Mouse (Mus musculus): Measurements from ENCODE around the gene Crip1.

Crip1 gene

DNA sequence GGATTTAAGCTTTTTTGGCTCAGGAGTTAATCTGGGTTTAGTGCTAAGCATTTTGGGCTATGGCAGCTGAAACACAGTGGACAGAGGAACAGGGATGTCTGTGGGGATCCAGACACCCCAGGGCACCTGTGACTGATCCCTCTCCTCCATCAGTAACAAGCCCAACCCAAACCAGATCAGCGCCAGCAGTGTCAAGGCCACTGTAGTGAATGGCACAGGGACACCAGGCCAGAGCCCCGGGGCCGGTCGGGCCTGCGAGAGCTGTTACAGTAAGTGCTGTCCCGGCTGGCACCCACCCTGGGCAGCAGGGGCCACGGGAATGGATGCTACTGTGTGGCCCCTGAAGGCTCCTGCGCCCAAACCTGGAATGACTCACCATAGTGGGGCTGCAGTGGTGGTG, 15.4 kb upstream of the Crip1 start:
- DNase-seq (ENCODE audit: low spot score in 2 of 2) = no peak

DNA sequence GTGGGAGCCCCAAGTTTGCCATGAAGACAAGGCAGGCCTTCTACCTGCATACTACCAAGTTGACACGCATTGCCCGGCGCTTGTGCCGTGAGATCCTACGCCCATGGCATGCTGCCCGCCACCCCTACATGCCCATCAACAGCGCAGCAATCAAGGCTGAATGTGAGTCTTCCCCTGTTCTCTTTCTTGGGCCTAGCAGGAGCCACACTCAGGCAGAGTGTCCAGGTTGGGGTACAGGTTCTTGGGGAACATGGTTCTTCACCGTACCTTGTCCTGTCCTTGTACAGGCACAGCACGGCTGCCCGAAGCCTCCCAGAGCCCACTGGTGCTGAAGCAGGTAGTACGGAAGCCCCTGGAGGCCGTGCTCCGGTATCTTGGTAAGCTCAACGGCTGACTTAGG, 14.5 kb upstream of the Crip1 start:
- DNase-seq (ENCODE audit: low spot score in 2 of 2) = no peak

DNA sequence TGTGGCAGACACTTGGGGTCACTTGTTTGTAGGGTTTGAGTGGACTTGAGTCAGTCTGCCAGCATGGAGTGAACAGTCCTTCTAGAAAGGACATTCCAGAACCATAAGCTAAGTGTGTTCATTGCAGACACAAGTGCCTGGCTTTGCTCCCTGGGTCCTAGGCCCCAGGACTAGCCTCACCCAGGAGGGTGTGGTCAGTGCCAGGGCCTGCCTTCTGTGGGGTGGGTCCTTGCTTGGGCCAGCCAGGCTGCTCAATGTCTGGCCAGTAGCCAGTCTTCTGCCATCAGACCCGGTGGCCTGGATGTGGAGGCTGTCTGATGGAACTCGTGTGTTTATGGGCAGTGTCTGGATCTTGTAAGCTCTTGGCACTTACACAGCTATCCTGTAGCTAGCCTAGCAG, 13.5 kb upstream of the Crip1 start:
- peak in 1 of 2 experiments; percentile 43 for DNase-seq (ENCODE audit: low spot score in 2 of 2)

GRCm38 (mm10) chr12:113133260-113133659, 12.9 kb upstream of the Crip1 start:
- DNase-seq (ENCODE audit: low spot score in 2 of 2) = no peak

DNA sequence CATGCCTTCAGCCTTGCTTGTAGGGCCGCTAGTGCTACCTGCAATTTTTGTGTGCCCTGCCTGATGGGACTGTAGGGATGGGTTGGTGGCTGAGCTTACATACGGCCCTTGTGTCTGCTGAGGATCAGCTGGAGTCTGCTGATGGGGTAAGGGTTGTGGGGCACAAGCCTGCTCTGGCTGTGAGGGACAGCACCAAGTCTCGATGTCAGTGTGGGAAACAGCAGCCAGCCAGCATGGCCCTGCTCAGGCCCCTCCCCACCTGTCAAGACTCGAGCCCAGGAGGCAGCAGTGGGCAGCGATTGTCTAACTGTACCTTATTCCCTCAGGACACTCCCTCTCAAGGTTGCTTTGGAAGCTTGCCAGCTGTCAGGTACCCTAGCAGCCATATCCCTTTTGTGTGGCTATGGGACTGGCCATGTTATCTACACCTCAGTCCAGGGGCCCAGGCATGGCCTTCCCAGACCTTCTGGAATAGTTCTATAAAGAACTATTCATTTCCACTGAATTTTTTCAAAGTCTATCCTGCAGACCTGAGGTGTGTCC, 12.2 kb upstream of the Crip1 start:
- no peak for DNase-seq (ENCODE audit: low spot score in 2 of 2)

DNA sequence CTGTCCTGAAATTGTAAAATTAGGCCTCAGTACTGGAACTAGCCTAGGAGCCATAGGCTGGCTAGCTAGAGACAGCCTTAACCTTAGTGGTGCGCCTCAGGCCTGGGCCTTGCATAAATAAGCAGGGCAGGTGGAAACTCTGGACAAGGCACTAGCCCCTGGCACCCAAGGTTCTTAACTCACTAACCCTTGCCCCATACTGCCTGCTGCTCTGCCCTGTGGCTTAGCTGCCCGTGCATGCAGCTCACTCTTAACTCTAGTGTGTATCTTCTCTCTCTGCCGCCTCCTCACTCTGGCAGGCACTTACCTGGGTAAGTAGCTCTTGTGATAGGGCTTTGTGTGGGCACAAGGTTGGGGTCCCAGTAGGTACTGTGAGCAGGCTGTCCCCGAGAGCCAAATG, 11.6 kb upstream of the Crip1 start:
- DNase-seq (ENCODE audit: low spot score in 2 of 2) = no peak

DNA sequence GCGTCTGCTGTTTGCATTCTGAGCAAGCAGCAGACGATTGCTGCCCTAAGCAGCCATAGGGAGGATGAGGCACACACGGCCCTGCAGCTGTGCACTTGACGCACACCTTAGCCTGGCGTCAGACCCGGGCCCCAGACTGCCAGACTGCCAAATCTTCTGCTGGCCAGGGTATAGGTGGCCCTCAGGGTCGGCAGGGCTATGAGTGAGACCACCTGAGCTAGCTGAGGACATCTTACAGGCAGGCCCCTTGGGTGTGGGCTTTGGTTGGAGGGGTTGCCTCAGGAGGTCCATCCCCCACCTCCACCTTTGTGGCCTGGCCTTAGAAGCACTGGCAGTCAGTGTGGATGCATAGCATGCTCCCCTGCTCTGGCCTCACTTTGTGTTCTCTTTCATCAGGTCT, 10.7 kb upstream of the Crip1 start:
- DNase-seq (ENCODE audit: low spot score in 2 of 2) = no peak

DNA sequence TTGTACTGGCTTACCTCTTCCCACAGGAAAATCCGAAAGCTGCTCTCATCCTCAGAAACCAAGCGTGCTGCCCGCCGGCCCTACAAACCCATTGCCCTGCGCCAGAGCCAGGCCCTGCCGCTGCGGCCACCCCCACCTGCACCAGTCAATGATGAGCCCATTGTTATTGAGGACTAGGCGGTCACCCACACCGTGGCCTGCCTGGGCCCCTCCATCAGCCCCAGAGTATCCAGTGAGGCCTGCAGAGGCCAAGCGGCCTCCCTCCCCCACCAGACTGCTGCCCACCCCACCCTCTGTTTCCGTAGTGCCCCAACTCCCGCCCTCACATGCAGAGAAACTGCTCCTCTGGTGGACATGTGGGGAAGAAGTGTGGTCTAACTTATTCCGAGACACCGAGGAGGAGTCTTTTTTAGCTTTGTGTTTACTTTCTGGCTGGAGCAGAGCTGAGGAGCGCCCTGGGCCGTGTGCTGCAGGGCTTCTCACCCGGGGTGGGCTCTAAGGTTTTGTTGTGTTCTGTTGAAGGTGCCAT, 9.6 kb upstream of the Crip1 start:
- DNase-seq (ENCODE audit: low spot score in 2 of 2) = no peak

- DNase-seq (ENCODE audit: low spot score in 2 of 2) = no peak
These were observed 8.6 kb upstream of the Crip1 start for GRCm38 (mm10) chr12:113137260-113138213.

DNA sequence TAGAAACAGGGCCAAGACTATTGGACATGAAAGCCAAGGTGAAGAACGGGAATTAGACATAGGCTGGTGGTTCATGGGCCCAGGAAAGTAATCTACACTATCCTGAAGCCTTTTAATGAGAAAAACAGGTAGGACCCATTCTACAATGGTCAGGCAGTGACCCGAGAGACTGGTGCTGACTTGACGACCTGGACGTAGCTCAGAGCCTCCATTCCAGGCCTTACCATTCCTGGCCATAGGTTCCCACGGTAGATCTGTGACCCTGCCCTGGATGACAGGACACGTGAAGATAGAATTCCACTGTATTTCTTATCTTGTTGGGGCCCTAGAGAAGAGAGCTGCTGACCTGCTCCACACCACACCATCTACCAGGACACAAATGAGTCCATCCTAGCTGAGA, 7.8 kb upstream of the Crip1 start:
- DNase-seq (ENCODE audit: low spot score in 2 of 2) = no peak

GRCm38 (mm10) chr12:113138901-113139864, 6.9 kb upstream of the Crip1 start:
- no peak for DNase-seq (ENCODE audit: low spot score in 2 of 2)

DNA sequence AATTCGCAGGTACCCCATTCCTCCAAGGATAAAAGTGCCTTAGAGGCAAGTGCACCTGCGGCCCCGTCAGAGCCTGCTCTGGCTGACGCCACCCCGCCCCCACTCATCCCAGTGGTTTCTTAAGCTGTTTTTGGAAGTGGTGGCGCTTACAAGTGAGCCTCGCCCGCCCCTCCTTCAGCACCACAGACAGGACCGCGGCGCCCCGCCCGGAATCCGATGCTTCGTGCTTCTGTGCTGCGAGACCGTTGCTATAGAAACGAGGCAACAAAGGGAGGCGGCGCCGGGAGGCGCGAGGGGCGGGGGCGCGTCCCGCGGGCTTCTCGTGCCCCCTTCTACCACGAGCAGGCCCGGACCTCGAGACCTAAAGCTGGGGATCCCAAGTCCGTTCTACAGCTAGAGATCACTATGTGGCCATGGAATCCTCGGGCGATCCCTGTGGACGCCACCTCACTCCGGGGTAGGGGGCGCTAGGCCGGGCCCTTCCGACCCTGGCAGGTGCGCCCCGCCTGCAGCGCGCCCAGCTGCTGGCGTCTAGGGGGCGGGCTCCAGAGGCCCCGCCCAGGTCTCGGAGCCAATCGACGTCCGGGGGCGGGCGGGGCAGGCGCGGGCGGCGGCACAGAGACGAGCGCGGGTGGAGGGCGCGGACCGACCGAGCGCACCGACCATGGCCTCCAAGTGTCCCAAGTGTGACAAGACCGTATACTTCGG, 6.1 kb upstream of the Crip1 start, which contains the start of gene Crip2:
Gene Crip2, plus strand, starts transcription at position 329 of the 708 bp plus-strand sequence.
- DNase-seq (ENCODE audit: low spot score in 2 of 2) = peak in 1 of 2 experiments; percentile 79

DNA sequence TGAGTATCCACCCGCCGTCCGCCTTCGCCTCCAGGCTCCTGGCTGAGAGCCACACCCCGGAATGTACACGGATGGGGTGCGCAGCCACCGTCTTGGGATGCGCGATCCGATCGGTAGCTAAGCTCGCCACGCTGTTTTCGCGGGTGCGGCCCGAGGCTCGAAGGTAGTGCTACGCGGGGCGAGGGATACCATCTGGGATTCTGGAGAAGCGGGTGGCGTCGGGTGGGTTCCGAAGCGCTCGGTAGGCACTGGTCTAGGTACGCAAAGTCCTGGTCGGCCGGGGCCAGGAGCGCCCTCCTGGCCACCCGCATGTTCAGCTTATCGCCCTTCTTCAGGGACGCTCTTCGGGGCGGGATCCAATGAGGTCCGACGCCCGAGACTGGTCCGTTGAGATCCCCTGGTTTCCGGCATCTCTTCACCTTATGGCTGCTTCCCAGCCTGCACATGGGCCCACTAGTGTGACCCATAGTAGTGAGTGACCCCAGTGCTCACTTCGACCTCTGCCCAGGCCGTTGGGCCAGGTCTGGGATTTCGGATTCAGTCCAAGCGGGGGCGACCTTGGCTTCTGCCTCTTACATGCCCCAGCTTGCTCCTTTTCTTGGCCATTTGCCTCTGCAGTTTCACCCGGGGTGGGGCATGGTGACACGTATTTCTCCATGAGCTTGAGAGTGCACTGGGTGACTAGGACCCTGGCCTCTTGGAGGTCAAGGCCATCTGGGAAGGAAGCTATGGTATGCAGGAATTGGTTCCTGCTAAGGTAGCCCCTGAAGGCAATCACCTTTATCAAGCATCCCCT, 5.3 kb upstream of the Crip1 start:
- DNase-seq (ENCODE audit: low spot score in 2 of 2) = peak in 1 of 2 experiments; percentile 24

- DNase-seq (ENCODE audit: low spot score in 2 of 2) = peak in 1 of 2 experiments; percentile 42
These were observed 4.6 kb upstream of the Crip1 start for GRCm38 (mm10) chr12:113141531-113141973.

DNA sequence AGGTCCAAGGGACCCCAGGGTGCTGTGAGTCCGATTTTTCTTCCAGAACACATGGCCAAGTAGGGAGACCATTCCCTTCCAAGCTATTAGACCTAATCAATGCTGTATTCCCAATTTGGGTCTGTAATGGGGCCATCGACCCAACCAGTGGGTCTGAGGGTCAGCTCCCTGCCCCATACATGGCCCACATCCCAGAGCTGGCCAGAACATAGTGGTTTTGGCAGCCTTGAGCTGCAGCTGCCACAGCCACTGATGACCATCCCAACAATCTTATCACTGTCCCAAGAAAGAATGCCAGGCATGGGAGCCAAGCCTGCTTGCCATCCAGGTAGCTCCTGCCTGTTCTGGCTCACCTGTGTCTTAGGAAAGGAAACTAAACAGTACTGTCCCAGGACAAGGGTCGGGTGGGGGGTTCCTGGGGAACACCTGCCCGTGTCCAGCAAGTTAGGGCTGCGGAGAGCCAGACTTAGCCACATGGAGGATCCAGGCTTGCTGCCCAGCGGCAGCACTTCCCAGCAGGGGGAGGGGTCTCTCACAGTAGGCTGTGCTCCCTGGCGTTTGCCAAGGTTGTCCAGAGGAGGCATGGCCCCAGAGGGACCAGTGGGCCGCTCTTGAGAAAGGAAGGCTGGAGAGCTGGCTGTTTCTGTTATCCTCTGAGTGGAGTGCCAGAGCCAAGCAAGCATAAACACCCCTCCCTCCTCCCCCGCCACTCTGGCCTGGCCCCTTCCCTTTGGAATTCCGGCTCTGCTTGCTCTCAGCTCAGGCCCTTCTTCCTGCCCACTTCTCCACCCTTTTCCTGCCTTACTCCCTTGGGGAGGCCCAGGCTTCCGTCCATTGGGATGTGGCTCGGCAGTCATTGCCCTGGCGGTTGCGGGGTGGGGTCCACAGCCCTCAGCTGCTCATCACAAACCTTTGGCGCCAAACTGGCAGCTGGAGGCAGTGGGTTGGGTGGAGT, 3.8 kb upstream of the Crip1 start:
- peak in 1 of 2 experiments; percentile 52 for DNase-seq (ENCODE audit: low spot score in 2 of 2)

GRCm38 (mm10) chr12:113143164-113143563, 3.0 kb upstream of the Crip1 start:
- DNase-seq (ENCODE audit: low spot score in 2 of 2) = no peak

DNA sequence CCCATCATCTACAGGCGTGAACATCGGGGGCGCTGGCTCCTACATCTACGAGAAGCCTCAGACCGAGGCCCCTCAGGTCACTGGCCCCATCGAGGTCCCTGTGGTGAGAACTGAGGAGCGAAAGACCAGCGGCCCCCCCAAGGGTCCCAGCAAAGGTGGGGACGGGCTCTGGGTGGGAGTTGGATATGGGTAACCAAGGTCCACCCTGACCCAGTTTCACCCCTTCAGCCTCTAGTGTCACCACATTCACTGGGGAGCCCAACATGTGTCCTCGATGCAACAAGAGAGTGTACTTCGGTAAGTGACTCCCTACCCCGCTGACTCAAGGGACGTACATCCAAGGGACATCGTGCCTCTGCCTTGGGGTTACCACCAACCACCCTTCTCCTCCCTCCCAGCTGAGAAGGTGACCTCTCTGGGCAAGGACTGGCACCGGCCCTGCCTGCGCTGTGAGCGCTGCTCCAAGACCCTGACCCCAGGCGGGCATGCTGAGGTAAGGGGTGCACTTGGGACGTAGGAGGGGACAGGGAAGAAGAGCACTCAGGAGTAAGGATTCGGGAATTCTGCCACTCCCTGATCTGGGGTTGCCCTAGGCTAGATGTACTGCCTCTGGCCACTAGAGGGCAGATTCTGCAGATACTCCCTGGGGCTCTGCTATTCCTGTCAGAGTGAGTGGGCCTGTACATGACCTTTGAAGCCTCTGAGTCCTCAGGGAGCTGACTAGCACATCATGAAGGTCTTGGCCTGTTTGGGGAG, 1.9 kb upstream of the Crip1 start:
- no peak for DNase-seq (ENCODE audit: low spot score in 2 of 2)

- DNase-seq (ENCODE audit: low spot score in 2 of 2) = no peak
These were observed 1.2 kb upstream of the Crip1 start for GRCm38 (mm10) chr12:113144886-113145285.

Data from cerebellum, postnatal 4 days (tissue).